Mouse (Mus musculus) mouse embryonic stem cell (cell line): Measurements from ENCODE around the gene Adcy9.

ENCODE experiments used
- in situ Hi-C, 2 experiments: fragments of 300-500 bp; cut with MboI; formaldehyde crosslinking; loops; 1 replicate in 1 of 2; 3 replicates in 1 of 2; pipeline ENCODE4 v1.14.3; 2019 to 2020; ENCODE audit warnings: low sequenced_read_pairs in 2 of 2, low pct_unique_long_range_greater_than_20kb in 1 of 2, mixed read lengths in 1 of 2; ENCODE audit not compliant: unreplicated experiment in 1 of 2

The Adcy9 gene

DNA sequence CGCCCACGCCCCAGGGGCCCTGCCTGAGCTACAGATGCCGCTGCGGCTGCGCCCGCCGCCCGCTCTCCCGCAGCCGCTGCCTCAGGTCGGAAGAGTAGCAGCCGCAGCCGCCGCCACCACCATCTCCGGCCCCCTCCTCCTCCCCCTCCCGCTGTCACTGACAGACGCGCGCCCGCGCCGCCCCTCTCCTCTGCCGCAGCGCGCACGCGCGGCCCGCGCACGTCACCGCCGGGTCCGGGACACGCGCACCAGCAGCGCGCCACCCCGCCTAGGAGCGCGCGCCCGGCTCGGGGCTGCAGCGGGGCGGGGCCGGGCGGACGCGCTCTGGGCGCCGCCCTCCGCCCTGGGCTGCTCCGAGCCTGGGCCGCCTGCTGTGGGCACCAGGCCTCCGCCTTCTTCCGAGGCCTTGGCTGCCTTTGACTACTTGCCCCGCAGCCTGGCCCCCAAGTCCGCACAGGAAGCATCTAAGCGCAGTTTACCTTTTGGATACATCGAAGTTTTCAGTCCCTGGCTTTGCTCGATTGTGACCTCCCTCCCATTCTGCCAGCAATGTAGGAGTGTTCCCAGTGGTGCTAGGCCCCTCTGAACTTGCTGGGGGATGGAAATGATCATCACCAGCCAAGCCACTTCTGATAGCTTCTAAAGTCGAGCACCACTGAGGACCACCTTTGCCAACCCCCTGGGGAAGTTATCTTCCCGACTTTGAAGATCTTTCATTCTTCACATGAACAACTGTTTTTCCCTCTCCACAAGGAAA, at the start of gene Adcy9:
Gene Adcy9, minus strand, starts transcription at position 201 of the 757 bp plus-strand sequence.
- in situ Hi-C loops: no loop called here

DNA sequence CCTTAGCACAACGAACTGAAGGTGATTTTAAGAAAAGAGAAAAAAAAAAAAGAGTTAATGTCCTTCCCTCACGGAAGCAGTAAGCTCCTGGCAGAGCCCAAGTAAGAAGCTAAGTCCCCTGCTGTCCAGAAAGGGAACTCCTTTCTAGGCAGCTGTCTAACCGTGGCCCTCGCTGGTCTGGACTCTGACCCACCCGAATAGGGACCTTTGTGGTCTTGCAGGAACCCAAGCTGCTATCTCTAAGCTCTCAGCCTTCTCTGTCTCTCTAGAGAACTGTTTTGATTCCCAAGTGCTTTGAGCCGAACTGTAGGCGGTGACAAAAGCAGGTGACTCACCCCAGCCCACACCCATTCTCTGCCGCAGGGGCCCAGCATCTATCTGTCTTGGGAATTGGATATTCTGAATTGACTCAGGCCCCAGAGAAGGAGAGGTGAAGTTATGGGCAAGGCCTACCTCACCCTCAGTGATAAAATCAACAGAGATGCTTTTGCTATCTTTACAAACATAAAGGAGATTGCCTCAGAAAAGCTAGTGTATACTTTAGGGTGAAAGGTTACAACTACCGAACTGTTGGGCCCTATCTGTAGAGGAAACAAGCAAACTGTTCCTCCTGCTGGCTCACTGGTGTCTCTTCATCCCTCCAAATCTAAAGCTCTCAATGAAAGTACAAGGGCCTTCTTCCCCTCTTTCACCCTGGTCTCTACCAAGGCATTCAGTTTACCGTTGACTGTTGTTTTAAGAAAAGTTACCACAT, 49.5 kb upstream of the Adcy9 start:
- in situ Hi-C loops: no loop called here

DNA sequence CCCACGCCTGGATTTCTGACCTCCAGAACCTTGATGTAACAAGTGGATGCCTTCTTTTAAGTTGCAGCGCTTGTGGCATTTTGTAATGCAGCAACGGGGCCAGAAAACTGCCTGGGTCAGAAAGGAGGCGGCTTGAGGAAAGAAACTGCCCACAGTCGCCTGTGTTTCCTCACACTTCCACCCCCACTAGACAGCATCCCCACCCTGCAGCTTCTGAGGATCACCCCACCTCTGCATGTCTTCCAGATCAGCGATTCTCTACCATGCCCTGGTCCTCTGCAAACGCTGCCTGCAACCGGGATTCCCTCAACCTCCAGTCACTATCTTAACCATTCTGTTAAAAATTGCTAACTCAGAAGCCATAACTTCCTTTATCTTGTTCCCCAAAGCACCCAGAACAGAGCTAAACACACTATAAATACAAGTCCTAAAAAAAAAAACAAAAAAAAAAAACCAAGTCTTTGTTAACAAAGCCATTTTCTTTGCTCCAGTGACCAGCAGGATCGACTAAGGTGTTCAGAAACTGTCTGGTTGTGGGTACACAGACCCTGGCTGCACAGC, 44.3 kb upstream of the Adcy9 start:
- in situ Hi-C loops: no loop called here

DNA sequence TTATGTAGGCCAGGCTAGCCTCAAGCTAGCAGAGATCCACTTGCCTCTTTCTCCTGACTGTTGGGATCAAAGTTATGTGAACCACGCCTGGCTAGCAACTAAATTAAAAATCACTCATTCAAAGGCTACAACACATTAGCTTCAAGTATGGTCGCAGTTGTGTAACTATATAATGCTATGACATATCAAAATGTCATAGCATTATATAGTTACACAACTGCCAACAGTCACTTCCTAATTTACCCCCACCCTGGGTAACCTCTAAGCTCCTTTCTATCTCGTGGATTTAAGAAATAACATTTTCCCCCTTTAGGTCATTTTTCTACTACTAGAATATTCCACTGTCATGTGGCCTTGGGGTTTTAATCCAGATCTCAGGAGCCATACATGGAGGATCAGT, 37.6 kb upstream of the Adcy9 start:
- in situ Hi-C loops: no loop called here

DNA sequence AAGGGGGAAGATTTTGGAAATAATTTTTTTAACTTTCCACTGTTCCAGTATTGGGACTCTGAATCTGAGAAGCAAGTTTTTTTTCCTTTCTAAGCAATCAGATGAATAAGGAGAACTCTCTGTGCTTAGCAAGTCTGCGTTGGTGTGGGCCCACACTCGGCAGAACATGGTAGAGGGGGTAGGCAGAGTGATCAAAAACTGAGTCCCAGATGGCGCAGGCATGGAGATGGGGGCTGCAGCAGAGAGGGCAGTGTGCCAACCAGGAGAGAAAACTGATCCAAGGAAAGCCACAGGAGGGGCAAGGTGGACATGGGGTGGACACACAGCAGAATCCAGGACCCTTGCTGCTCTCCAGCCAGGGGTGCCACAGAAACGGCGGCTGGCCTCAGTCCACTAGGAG, 36.1 kb upstream of the Adcy9 start:
- in situ Hi-C loops: no loop called here

DNA sequence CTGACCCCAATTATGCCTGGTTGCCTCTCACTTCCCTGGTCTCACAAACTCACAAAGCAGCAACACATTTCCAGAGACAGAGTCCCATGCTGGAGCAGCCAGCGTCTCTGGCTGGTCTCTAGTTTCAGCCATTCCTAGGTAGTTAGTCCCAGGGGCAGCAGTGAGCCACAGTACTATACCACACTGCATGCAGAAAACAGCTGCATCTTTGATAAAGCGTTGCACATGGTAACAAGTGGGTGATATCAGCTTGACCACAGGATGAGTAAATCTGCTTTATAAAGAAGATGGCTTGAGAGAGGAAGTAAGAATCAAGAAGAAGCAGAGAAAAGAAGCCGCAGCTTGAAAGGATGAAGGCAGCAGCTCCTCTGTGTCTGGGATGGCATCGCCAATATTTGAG, 35.4 kb upstream of the Adcy9 start:
- in situ Hi-C loops: no loop called here

DNA sequence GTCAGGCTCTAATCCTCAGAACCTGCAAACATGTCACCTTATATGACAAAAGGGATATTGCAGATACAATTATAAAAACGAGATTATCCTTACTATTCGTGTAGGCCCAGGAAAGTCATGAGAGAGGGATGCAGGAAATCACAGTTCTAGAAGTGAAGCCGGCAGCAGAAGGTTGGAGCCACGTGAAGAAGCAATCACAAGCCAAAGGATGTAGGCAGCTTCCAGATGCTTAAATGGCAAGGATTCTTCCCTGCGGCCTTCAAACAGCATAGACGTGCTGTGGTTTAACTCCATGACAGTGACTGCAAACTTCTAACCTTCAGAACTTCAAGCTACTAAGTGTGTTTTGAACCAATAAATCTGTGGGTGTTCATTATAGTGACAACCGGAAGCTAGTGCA, 34.3 kb upstream of the Adcy9 start:
- in situ Hi-C loops: no loop called here

DNA sequence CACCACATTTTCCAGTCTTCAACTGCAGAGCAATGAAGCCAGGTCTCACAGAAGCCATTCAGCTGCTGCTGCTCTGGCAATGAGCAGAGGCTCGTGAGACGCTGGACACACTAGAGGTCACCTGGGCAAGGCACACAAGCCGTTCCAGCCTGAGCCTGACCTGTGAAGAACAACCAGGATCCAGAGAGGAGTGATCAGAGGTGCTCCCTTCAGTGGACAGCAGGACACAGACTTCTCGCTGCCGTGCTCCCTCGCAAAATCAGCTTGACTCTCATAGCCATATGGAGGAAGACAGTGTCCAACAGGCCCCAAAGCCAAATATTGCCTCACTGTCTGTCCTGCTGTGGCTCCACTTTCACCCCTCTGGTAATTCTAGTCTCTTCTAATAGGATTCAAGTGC, 29.1 kb upstream of the Adcy9 start:
- in situ Hi-C loops: no loop called here

DNA sequence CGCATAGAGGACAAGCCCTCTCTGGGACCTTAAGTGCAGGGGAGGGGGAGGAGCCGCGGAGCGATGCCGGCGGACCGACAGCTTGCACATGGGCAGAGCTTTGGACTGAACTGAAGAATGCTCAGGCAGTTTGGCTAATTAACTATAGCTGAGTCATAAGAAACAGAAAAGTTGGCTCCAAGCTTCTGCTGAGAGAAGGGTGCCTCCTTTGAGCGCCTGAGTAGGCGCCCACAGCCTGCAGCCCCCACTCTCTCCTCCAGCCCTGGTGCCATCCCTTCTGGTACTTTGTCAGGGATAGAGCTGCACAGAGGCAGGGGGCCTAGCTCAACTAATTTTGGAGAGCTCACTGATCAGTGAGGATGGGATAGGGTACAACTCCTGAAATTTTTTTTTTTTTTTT, 27.9 kb upstream of the Adcy9 start:
- in situ Hi-C loops: no loop called here

DNA sequence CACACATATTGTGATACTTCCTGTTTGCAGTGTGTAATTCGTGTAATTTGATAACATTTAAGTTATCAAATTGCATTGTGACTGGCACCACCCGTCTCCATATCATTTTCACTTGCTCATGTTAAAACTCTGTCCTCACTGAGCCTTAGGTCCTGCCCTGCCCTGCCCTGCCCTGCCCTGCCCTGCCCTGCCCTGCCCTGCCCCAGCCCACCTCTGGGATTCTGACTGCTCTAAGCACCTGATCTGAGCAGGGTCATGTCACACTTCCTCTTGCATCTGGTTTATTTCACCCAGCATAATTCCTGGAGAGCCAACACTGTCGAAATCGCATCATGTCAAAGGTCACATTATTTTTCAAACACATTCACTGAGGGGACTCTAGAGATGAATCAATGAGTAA, 26.1 kb upstream of the Adcy9 start:
- in situ Hi-C loops: no loop called here

DNA sequence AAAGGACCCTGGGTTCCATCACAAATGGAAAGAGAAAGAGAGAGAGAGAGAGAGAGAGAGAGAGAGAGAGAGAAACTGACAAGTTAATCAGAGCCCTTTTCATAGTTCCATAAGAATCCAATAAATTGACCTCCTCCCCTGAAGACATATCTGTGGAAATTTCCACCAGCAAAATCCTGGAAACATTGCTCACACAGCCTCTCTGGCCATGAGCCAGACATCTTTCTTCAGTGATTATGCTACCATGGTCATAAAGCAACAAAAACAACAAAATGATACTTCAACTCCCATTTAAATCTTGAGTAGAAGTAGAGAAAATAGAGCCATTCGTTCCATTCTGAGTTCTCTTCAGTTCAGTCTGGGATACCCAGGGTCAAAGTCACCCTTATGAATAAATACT, 24.1 kb upstream of the Adcy9 start:
- in situ Hi-C loops: no loop called here

DNA sequence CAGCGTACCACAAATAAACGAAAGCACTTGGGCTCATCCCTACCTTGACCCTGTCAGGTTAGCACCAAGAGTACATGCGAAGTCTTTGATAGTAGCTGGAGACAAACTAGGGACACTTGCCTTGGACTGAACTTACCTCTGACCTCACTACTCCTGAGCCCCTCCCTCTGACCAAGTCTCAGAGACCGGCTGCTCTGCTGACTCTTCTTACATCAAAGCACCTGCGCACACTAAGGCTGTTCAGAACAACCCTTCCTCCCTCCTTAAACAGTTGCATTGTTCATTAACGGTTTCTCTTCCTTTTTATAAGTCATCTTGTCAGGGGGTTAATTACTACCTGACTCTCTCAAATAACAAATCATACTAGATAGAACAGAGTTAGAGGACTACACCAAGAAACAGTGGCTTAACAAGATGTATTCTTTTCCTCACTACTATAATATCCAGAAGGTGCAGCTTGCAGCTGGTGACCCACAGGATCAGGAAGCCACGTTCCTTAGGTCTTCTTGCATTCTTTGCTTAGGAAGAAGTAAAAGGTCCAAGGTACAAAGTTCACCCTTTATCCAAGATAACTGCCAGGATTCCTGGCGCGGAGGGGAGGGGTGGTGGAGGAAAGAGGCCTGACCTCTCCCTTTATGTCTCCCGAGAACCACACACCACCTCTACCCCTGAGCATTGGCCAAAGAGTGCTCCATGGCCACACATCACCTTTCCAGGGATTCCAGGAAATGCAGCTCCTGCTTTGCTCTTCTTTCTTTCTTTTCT, 19.2 kb upstream of the Adcy9 start:
- in situ Hi-C loops: no loop called here

DNA sequence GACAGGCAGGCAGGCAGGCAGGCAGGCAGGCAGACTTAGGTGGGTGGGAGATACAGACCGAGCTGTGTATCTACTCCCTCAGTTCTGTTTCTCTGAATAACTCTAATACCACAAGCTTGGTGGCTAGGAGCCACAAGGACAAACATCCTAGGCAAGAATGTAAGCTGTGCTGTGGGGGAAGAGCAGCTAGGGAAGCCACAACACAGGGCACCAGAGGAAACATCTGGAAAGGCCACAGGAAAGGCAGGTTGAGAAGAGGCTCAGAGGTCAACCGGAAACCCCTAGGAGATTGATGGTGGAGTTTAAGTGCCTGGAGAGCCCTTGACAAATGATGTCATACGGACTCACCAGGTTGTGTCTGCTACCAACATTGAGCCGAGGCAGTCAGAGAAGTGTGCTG, 16.4 kb upstream of the Adcy9 start:
- in situ Hi-C loops: no loop called here

DNA sequence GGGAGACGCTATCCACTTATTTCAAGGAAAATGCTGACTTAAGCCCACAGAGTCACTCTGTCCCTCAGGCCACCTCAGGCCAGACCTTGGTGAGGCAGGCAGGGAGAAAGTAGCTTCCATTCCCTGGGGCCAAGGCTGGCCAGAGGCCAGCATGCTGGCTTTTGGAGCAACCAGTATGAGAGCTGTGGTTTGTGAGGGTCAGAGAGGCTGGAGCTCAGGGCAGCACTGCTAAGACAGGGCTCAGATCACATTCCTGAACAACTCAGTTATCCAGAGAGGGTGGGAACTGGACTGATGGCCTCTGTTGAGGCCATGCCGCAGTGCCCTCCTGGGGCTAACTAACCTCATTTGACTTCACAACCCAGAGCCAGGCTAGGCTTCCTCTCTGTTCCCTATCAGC, 15.1 kb upstream of the Adcy9 start:
- in situ Hi-C loops: no loop called here

DNA sequence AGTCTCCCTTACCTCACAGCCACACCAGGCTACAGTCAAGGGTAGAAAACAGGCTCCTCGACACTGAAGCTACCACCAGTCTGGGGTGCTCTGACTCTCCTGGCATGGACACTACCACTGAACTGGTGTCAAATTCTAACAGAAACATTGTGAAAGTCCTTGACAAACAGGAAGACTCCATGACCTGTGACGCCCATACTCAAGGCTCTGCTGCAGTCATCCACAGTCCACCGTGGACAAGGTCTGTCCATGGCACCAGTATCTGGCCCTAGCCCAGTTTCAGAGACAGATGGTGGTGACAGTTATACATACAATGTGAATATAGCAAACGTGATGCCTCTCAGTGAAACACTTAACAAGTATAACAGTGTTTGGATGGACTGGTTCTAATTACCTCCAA, 11.5 kb upstream of the Adcy9 start:
- in situ Hi-C loops: no loop called here

DNA sequence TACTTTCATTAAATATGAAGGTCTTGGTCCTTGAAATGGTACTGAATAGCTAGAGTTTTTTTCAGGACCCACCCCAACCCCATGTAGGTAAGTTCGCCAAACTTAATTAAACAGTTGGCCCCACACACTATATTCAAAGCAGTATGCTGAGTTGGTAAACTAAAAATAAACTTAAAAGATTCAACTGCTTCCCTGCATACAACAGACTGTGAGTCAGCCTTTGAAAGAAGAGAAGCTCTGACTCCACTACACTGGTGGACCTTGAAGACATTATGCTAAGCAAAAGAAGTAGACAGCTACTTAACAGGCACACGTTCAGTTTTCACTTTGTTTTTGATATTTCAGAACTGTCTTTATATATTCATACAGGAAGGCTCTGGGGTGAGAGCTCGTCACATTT, 10.7 kb upstream of the Adcy9 start:
- in situ Hi-C loops: no loop called here

DNA sequence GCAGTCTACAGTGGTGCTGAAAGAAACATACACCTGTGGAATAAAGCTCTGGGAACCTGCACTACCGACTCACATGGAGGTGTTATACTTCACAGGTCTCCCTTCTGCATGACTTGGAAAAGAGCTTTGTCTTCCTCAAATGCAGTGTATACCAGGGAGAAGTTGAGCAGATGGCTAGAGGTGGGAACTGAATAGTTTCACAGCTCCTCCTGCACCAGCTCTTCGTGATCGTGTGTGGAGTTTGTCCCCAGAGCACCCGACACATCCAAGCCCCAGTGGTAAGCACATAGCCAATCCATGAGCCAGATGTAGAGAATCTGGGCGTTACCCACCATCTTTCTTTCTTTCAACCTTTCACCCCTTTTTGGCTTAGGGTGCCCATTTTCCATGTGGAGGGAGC, 9.9 kb upstream of the Adcy9 start:
- in situ Hi-C loops: no loop called here

DNA sequence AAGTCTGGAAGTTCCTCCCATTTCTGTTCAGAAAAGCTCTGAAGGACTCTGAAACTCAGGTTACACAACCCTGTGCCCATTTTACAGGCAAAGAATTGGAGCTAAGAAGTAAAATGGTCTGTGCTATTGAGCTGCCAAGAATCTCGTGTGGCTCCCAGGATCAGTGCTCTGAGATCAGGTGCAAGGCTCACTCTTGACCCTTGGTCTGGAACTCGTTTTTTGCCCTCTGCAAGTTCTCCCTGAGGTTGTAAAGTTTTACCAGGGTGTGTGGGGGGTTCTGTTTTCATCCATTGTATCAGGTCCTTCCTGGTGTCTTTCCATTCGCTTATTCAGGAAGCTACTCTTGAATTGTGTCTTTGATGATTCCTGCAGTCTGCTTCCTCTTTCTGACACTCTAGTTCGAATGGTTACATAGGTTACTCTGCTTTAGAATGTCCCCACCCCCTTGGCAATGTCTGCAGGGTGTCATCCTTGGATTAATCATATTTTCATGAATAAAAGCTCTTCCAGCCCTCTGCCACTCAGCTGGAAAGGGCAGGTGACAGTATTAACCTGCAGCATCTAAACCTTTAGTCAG, 5.4 kb upstream of the Adcy9 start:
- in situ Hi-C loops: no loop called here

DNA sequence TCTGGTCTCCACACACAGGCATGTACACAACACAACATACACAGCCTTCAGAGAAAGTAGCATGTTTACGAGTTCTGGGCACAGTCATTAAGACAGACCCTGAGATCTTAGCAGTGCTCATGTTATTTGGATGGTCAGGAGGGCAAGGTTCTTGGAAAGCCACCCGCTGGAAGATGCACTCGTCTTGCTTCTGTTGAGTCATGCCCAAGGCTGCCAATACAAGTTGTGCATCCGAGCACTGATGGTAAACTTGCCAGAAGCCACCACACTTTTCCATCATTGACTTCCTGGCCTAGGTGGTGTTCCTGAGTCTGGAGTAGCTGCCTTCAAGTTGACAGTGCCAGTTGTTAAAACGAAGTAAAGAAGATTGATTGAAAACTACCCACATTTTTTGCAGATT, 3.3 kb upstream of the Adcy9 start:
- in situ Hi-C loops: no loop called here
